10 mouse cellular contexts compared by ENCODE assay signal in the genomic region with DNA sequence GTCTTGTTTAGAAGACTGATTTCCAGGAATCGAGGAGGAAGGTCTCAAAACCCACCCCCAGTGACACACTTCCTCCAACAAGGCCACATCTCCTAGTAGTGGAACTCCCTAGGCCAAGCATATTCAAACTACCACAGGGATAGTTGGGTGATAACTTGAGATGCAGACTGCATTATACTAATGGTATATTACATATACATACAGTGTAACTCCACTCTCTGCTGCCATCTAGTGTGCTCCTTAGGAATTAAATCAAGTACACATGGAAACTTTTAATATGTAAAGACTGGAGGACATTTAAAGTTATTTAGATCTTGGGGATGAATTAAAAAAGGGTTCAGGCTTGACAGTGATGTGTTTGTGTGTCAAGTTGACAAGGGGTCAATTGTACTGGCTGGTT. TPM values are rescaled to one million over a fixed set of nuclear protein-coding genes. Genes with fewer than 3 reads are reported as not detected.
A peak's percentile ranks its signal among the peaks of the same experiment; 100 is the strongest.
DNase-seq lines count a peak whose midpoint lies in the region; ATAC-seq and TF ChIP-seq lines count a peak whose summit lies in the region.
"Had no signal": no experiment of that assay in that cellular context is flagged by ENCODE, and none has a peak within 500 bp of the region (broad histone marks: within the 10 kb centered on the region; RNA-seq: fewer than 3 reads in every experiment).

No protein-coding gene starts in this region.

- no peaks in the 10 kb centered on the region for H3K36me3 ChIP-seq in heart, adult 2 months (ENCODE audit: control insufficient read depth, insufficient read depth, low read length)
- peaks cover 21% of the 10 kb centered on the region for H3K36me3 ChIP-seq in liver, embryonic 13.5 days
- peaks cover 16% of the 10 kb centered on the region; the same call in 1 of the 2 replicates for H3K36me3 ChIP-seq in kidney, embryonic 16.5 days (ENCODE audit: insufficient read depth, low read length)

- peaks cover 6% of the 10 kb centered on the region for H3K4me1 ChIP-seq in heart, adult 2 months (ENCODE audit: control insufficient read depth, insufficient read depth, low read length)
- peaks cover 3% of the 10 kb centered on the region; the same call in 1 of the 2 replicates for H3K4me1 ChIP-seq in liver, embryonic 13.5 days (replicated peaks)
- H3K4me1 ChIP-seq in kidney, embryonic 16.5 days (ENCODE audit: insufficient read depth, low read length) = no peaks in the 10 kb centered on the region

- H3K4me2 ChIP-seq in liver, embryonic 13.5 days = no peak overlapping the region
- no peak overlapping the region for H3K4me2 ChIP-seq in kidney, embryonic 16.5 days (replicated peaks; ENCODE audit: low read depth, low read length)

- H3K27ac ChIP-seq in heart, adult 2 months = no peak overlapping the region
- H3K27ac ChIP-seq in liver, embryonic 13.5 days = no peak overlapping the region
- no peak overlapping the region for H3K27ac ChIP-seq in kidney, embryonic 16.5 days (ENCODE audit: low read length)

- no peaks in the 10 kb centered on the region for H3K27me3 ChIP-seq in heart, adult 2 months (ENCODE audit: control insufficient read depth, insufficient read depth, low read length)
- H3K27me3 ChIP-seq in liver, embryonic 13.5 days = no peaks in the 10 kb centered on the region
- no peaks in the 10 kb centered on the region for H3K27me3 ChIP-seq in kidney, embryonic 16.5 days (ENCODE audit: insufficient read depth, low read length)

- intact Hi-C loops in heart, adult 2 months (cut with DNase I) = no loop called here
- intact Hi-C loops in heart, postnatal 10 days (cut with DNase I) = loop anchor here (2.0 kb wide), 1 partner anchor 37 kb away; a partner anchor contains a TSS
- intact Hi-C loops in gastrocnemius, postnatal 36 days (cut with DNase I) = no loop called here

- TF ChIP-seq CTCF in heart, adult 2 months (IDR thresholded peaks at IDR 0.05) = peak; percentile 69

- no peak for TF ChIP-seq EP300 in heart, adult 2 months (IDR thresholded peaks at IDR 0.05; ENCODE audit: insufficient read depth, low read depth, low read length)

- H3K9me3 ChIP-seq in liver, embryonic 13.5 days (replicated peaks) = no peaks in the 10 kb centered on the region
- H3K9me3 ChIP-seq in kidney, embryonic 16.5 days (ENCODE audit: low read length) = no peaks in the 10 kb centered on the region

- ATAC-seq in liver, embryonic 13.5 days (ENCODE audit: low read depth) = peak; percentile 56; the same call in 1 of the 2 replicates
- no peak for ATAC-seq in kidney, embryonic 16.5 days (ENCODE audit: low FRiP score, low TSS enrichment)

- no peak for DNase-seq in heart, adult 2 months
- DNase-seq in heart, postnatal 10 days = no peak
- DNase-seq in CD4-positive helper T cell, adult 2 months (ENCODE audit: low read depth, low spot score) = peak; percentile 48
- peak; percentile 69 for DNase-seq in embryo, embryonic 10 days (ENCODE audit: low spot score)
- no peak for DNase-seq in liver, embryonic 13.5 days
- DNase-seq in gastrocnemius, postnatal 36 days = no peak
- no peak for DNase-seq in frontal cortex, postnatal 14 days (ENCODE audit: low spot score in 2 of 2)

- H3K79me2 ChIP-seq in heart, adult 2 months (replicated peaks; ENCODE audit: control insufficient read depth, insufficient read depth, low read length) = no peaks in the 10 kb centered on the region

- TF ChIP-seq POLR2A in heart, adult 2 months (IDR thresholded peaks at IDR 0.05; ENCODE audit: insufficient read depth, low read depth, low read length) = no peak

- H3K4me3 ChIP-seq in heart, adult 2 months = no peak overlapping the region
- no peak overlapping the region for H3K4me3 ChIP-seq in liver, embryonic 13.5 days (replicated peaks)
- no peak overlapping the region for H3K4me3 ChIP-seq in kidney, embryonic 16.5 days (ENCODE audit: low read length)

- WGBS in heart, adult 2 months = 39% methylated on average over 1 of the region's 1 CpGs
- 53% methylated on average over 1 of the region's 1 CpGs for WGBS in liver, embryonic 13.5 days (ENCODE audit: insufficient replicate concordance)
- 78% methylated on average over 1 of the region's 1 CpGs for WGBS in kidney, embryonic 16.5 days

- H3K9ac ChIP-seq in heart, adult 2 months (ENCODE audit: low read depth, low read length) = no peak overlapping the region
- H3K9ac ChIP-seq in liver, embryonic 13.5 days = no peak overlapping the region
- no peak overlapping the region for H3K9ac ChIP-seq in kidney, embryonic 16.5 days (replicated peaks; ENCODE audit: low read length)

RNA-seq across cellular contexts. Expression of a gene that starts 34.8 kb away (rescaled TPM):
- not detected for total RNA-seq in heart, adult 2 months (2021)
- 0.14 and 0.23 TPM in 2 replicates for polyA plus RNA-seq in heart, adult 2 months (2012; rRNA removed)
- under 1 TPM in 1 of 2 experiments, not detected in 1; 0.27 TPM for total RNA-seq in heart, postnatal 10 days (2021)
- not detected in 2 replicates for polyA plus RNA-seq in liver, embryonic 13.5 days (2015; fragmentation: Nextera tagmentation; extraction: Ambion mirVana)
- total RNA-seq in gastrocnemius, postnatal 36 days (2021) = 10 to 100 TPM; 13.9 to 17.0 TPM
- polyA plus RNA-seq in kidney, embryonic 16.5 days (2015; fragmentation: Nextera tagmentation; extraction: Ambion mirVana) = 0.07 TPM in 1 of 2 replicates, not detected in the other
- total RNA-seq: hematopoietic stem cell, adult 5-6 weeks had no signal
- polyA plus RNA-seq: stomach, embryonic 16.5 days had no signal

RNA-seq across cellular contexts. Expression of a gene that starts 38.0 kb away (rescaled TPM):
- 10 to 100 TPM; 86.1 to 91.4 TPM for total RNA-seq in heart, adult 2 months (2021)
- 14.3 and 21.0 TPM in 2 replicates for polyA plus RNA-seq in heart, adult 2 months (2012; rRNA removed)
- total RNA-seq in heart, postnatal 10 days (2021) = 100 to 1,000 TPM; 106 to 111 TPM
- polyA plus RNA-seq in liver, embryonic 13.5 days (2015; fragmentation: Nextera tagmentation; extraction: Ambion mirVana) = 76.8 and 91.4 TPM in 2 replicates
- 100 to 1,000 TPM; 125 to 128 TPM for total RNA-seq in gastrocnemius, postnatal 36 days (2021)
- polyA plus RNA-seq in kidney, embryonic 16.5 days (2015; fragmentation: Nextera tagmentation; extraction: Ambion mirVana) = 160 and 165 TPM in 2 replicates

Comparison
In these comparisons a context has a peak if more than half of its experiments do, and no peak if none do; other contexts are left out.
1. DNase-seq: peak in CD4-positive helper T cell, adult 2 months (single experiment) and embryo, embryonic 10 days (single experiment); none in heart, adult 2 months (0 of 2), heart, postnatal 10 days (0 of 2), liver, embryonic 13.5 days (single experiment), gastrocnemius, postnatal 36 days (0 of 2) and frontal cortex, postnatal 14 days (0 of 2).
2. RNA of a gene that starts 34.8 kb away (total RNA-seq): 13.9 to 17.0 TPM in gastrocnemius, postnatal 36 days; 0.27 TPM in heart, postnatal 10 days and not detected in heart, adult 2 months; every median in the first group is over 10 times any median in the second.